Mouse (Mus musculus) bone marrow macrophage, adult 2 months (primary cell): ENCODE data around the gene Apol11b. TPM values are rescaled to one million over a fixed set of nuclear protein-coding genes. Genes with fewer than 3 reads are reported as not detected.
"Not testable (repeated sequence)": the region's sequence is repeated elsewhere in the genome, so short reads cannot be mapped to it uniquely, and the experiment has no call there.

ENCODE experiments used
- H3K27ac ChIP-seq: 2 replicates; pipeline ENCODE4 v1.5.1; 2012; ENCODE audit warnings: low read depth, low read length; ENCODE audit not compliant: insufficient read depth
- H3K4me1 ChIP-seq: 2 replicates; pipeline ENCODE4 v1.6.1; 2012; ENCODE audit warnings: low read length; ENCODE audit not compliant: control insufficient read depth, insufficient read depth
- H3K4me3 ChIP-seq: 2 replicates; pipeline ENCODE4 v1.5.1; 2012; ENCODE audit warnings: mild to moderate bottlenecking, low read length, moderate library complexity; ENCODE audit not compliant: insufficient read depth
- CTCF ChIP-seq: IDR thresholded peaks from 2 replicates; pipeline ENCODE4 v1.5.1; 2012; ENCODE audit warnings: low read depth, mild to moderate bottlenecking, low read length, moderate library complexity
- POLR2A ChIP-seq: IDR thresholded peaks from 2 replicates; pipeline ENCODE4 v1.6.1; 2012; ENCODE audit warnings: mild to moderate bottlenecking, low read depth, low read length, borderline replicate concordance
- polyA plus RNA-seq: library from polyadenylated mRNA; stranded (reverse); fragments of >200 nt; gene quantifications from 2 replicates; pipeline ENCODE4 v1.2.4, GENCODE M21; 2012; ENCODE audit not compliant: missing spikeins, insufficient read depth, insufficient read length

Apol11b gene
- not detected in 2 replicates for polyA plus RNA-seq

GRCm38 (mm10) chr15:77643176-77643575, at the start of gene Apol11b:
Gene Apol11b (minus strand): TSS chr15:77643286.
- not testable (repeated sequence) for H3K4me3 ChIP-seq, H3K4me1 ChIP-seq, H3K27ac ChIP-seq

GRCm38 (mm10) chr15:77691532-77692311, 48.6 kb upstream of the Apol11b start:
- H3K27ac ChIP-seq, H3K4me1 ChIP-seq, H3K4me3 ChIP-seq: not testable (repeated sequence)

- not testable (repeated sequence) for H3K4me1 ChIP-seq, H3K4me3 ChIP-seq, H3K27ac ChIP-seq
Observed at GRCm38 (mm10) chr15:77683944-77684343, 40.9 kb upstream of the Apol11b start.

GRCm38 (mm10) chr15:77674081-77674480, 31.0 kb upstream of the Apol11b start:
- not testable (repeated sequence) for H3K27ac ChIP-seq, H3K4me3 ChIP-seq, H3K4me1 ChIP-seq

- not testable (repeated sequence) for H3K27ac ChIP-seq
Observed at GRCm38 (mm10) chr15:77661841-77662240, 18.8 kb upstream of the Apol11b start.

GRCm38 (mm10) chr15:77659773-77660172, 16.7 kb upstream of the Apol11b start:
- H3K27ac ChIP-seq, H3K4me3 ChIP-seq, H3K4me1 ChIP-seq: not testable (repeated sequence)

More at GRCm38 (mm10) chr15:77661841-77662240, 18.8 kb upstream of the Apol11b start:
- not testable (repeated sequence) for H3K4me1 ChIP-seq, H3K4me3 ChIP-seq

- not testable (repeated sequence) for H3K4me1 ChIP-seq, H3K27ac ChIP-seq, H3K4me3 ChIP-seq
Observed at GRCm38 (mm10) chr15:77651143-77651542, 8.1 kb upstream of the Apol11b start.

- H3K4me3 ChIP-seq, H3K27ac ChIP-seq, H3K4me1 ChIP-seq: not testable (repeated sequence)
Observed at GRCm38 (mm10) chr15:77629822-77630221, 13.3 kb downstream of the Apol11b start.

- H3K27ac ChIP-seq, H3K4me3 ChIP-seq, H3K4me1 ChIP-seq: not testable (repeated sequence)
Observed at GRCm38 (mm10) chr15:77628647-77629046, 14.4 kb downstream of the Apol11b start.

GRCm38 (mm10) chr15:77626471-77626870, 16.6 kb downstream of the Apol11b start:
- H3K4me1 ChIP-seq, H3K27ac ChIP-seq, H3K4me3 ChIP-seq: not testable (repeated sequence)

- TF ChIP-seq CTCF: no peak
- no peak for TF ChIP-seq POLR2A
- H3K27ac ChIP-seq: no peak overlapping the region
- peaks cover 7% of the 10 kb centered on the region for H3K4me1 ChIP-seq
- no peak overlapping the region for H3K4me3 ChIP-seq
Observed at GRCm38 (mm10) chr15:77624710-77625109, 18.4 kb downstream of the Apol11b start.

GRCm38 (mm10) chr15:77606069-77606468, 37.0 kb downstream of the Apol11b start:
- Histone ChIP-seq H3K4me1 (no peaks in the 10 kb centered on the region), H3K27ac (no peak overlapping the region), H3K4me3 (no peak overlapping the region)
- TF ChIP-seq POLR2A (no peak), CTCF (no peak)
